Mouse (Mus musculus) cortical plate, adult 2 months (tissue): ENCODE data around the gene Ntn3. TPM values are rescaled to one million over a fixed set of nuclear protein-coding genes. Genes with fewer than 3 reads are reported as not detected.

Source experiments
- H3K27ac ChIP-seq: fragments of 200-500 bp; 2 replicates; pipeline ENCODE4 v1.5.1; 2012; ENCODE audit warnings: low read length, control low read depth, inconsistent platforms; ENCODE audit not compliant: insufficient read depth
- H3K4me1 ChIP-seq: fragments of 200-500 bp; 2 replicates; pipeline ENCODE4 v1.6.1; 2011; ENCODE audit warnings: low read length; ENCODE audit not compliant: control insufficient read depth, insufficient read depth
- H3K4me3 ChIP-seq: fragments of 200-500 bp; 2 replicates; pipeline ENCODE4 v1.5.1; 2011; ENCODE audit warnings: mild to moderate bottlenecking, low read length, control low read depth; ENCODE audit not compliant: insufficient read depth
- CTCF ChIP-seq: fragments of 200-500 bp; IDR thresholded peaks from 2 replicates; pipeline ENCODE4 v1.5.1; 2011; ENCODE audit warnings: mild to moderate bottlenecking, control low read depth, low read length; ENCODE audit not compliant: insufficient read depth; ENCODE audit errors: extremely low read depth
- POLR2A ChIP-seq: fragments of 200-500 bp; IDR thresholded peaks from 2 replicates; pipeline ENCODE4 v1.6.1; 2011; ENCODE audit warnings: mild to moderate bottlenecking, low read length, control low read depth; ENCODE audit not compliant: insufficient read depth; ENCODE audit errors: extremely low read depth
- polyA plus RNA-seq: library from polyadenylated mRNA; depleted of rRNA; stranded (reverse); fragments of >200 nt; gene quantifications from 2 replicates; pipeline ENCODE4 v1.2.3, GENCODE M21; 2012

Gene Ntn3
- polyA plus RNA-seq, 1 experiment, result 5.5 TPM

DNA sequence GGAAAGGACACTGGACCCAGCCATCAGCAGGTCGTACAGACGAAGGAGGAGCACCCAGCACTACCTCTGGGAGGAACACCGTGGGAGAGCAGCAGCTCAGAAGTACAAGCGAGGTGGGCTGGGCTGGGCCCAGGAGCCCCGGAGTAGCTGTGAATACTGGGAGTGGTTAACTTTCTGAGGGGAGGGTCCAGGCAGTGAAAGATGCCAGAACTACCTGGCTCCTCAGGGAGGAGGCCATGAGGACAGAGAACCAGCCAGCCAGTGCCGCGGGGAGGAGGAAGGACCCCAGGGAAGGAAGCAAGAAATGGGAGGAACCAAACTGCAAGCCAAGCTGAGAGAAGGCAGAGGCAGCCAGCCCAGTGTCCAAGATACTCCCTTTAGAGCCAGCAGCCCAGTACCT lies 18.6 kb upstream of the Ntn3 start:
- no peak for TF ChIP-seq POLR2A
- no peak for TF ChIP-seq CTCF
- Histone ChIP-seq H3K4me1 (no peaks in the 10 kb centered on the region), H3K4me3 (no peak overlapping the region), H3K27ac (no peak overlapping the region)

DNA sequence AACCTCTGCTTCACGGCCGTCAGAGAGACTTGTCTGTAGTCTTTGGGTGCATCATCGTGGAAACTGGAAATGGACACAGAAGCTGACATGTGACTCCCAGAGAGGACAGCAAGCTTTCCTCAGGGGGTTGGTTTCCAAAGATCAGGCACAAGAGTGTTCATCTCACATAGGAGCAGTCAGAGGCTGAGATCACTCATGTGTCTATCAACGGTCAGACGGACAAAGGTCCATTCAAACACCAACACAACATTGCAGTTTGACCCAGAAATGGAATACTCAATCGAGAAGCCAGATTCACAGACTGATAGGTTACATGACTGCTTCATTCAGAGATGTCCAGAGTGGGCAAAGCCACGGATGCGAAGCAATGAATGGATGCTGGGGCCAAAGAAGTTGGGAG lies 17.4 kb upstream of the Ntn3 start:
- TF ChIP-seq POLR2A, result no peak
- TF ChIP-seq CTCF, result no peak
- no peak overlapping the region for H3K4me3 ChIP-seq
- no peak overlapping the region for H3K27ac ChIP-seq
- H3K4me1 ChIP-seq, result no peaks in the 10 kb centered on the region

- Histone ChIP-seq H3K4me1 (0 out of 2 replicates have a peak, but pooled peaks cover 1% of the 10 kb centered on the region), H3K4me3 (no peak overlapping the region), H3K27ac (no peak overlapping the region)
- no peak for TF ChIP-seq POLR2A
- TF ChIP-seq CTCF, result no peak
Observed at GRCm38 (mm10) chr17:24225851-24226250, 16.5 kb upstream of the Ntn3 start.

- no peak overlapping the region for H3K4me3 ChIP-seq
- H3K4me1 ChIP-seq, result peaks cover 1% of the 10 kb centered on the region; the same call in 1 of the 2 replicates
- TF ChIP-seq POLR2A, result no peak
- no peak for TF ChIP-seq CTCF
- H3K27ac ChIP-seq, result no peak overlapping the region
Observed at GRCm38 (mm10) chr17:24224741-24225140, 15.4 kb upstream of the Ntn3 start.

DNA sequence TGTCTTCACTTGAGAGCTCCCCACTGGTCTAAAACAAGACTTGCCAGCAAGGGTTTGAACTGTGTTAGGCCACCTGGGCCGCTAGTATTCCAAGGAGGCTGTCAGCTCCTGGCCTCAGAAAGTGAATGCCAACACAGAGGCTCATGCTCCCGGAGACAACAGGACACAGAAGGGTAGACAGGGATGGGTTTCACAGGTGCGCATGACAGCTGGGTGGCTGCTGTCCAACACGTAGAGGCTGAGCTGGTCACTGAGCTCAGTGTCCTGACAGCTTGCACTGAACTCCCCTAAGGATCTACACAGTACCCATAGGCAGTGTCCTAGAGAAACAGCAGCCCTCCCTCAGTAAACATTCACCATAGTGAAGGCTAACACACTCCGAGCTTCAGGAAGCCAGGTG lies 14.2 kb upstream of the Ntn3 start:
- no peak overlapping the region for H3K27ac ChIP-seq
- peaks cover 4% of the 10 kb centered on the region; the same call in 1 of the 2 replicates for H3K4me1 ChIP-seq
- TF ChIP-seq CTCF, result no peak
- TF ChIP-seq POLR2A, result no peak

GRCm38 (mm10) chr17:24222653-24223052 lies 13.3 kb upstream of the Ntn3 start:
- no peak overlapping the region for H3K4me3 ChIP-seq
- H3K27ac ChIP-seq, result no peak overlapping the region
- no peak for TF ChIP-seq CTCF
- no peak for TF ChIP-seq POLR2A
- H3K4me1 ChIP-seq, result peaks cover 4% of the 10 kb centered on the region; the same call in 1 of the 2 replicates

More for the DNA sequence above, 14.2 kb upstream of the Ntn3 start:
- no peak overlapping the region for H3K4me3 ChIP-seq

- no peak for TF ChIP-seq CTCF
- peak; percentile 83 for TF ChIP-seq POLR2A
- H3K4me1 ChIP-seq, result peaks cover 4% of the 10 kb centered on the region; the same call in 1 of the 2 replicates
- peak within 1 kb of the TSS; percentile 57 for H3K4me3 ChIP-seq
- H3K27ac ChIP-seq, result peak within 1 kb of the TSS; percentile 6; the same call in 1 of the 2 replicates
Observed at GRCm38 (mm10) chr17:24220435-24221411, 11.4 kb upstream of the Ntn3 start, which contains the start of gene Tedc2. Gene Tedc2, minus strand, starts transcription at chr17:24220851.

DNA sequence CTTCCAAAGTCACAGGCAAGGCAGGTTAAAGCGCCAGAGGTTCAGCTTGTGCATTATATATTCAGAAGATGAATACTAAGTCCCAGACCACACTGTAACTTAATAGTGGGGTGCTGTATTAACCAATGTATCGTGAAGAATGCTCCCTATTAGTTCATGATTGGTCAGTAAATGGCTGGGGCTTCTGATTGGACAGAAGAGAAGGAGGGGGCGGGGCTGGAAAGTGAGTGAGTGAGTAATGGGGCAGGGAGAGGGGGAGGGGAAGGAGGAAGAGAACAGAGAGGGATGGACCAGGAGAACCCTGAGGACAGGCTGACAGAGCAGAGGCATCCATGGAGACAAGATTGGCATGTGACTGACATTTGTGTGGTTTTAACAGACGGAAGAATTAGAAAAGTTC lies 7.5 kb upstream of the Ntn3 start:
- Histone ChIP-seq H3K4me3 (no peak overlapping the region), H3K4me1 (peaks cover 4% of the 10 kb centered on the region; the same call in 1 of the 2 replicates), H3K27ac (no peak overlapping the region)
- TF ChIP-seq CTCF (no peak), POLR2A (no peak)

GRCm38 (mm10) chr17:24213186-24213585 lies 3.9 kb upstream of the Ntn3 start:
- TF ChIP-seq POLR2A, result no peak
- TF ChIP-seq CTCF, result no peak
- Histone ChIP-seq H3K4me1 (peaks cover 1% of the 10 kb centered on the region; the same call in 1 of the 2 replicates), H3K4me3 (no peak overlapping the region), H3K27ac (no peak overlapping the region)

GRCm38 (mm10) chr17:24212441-24213018 lies 3.2 kb upstream of the Ntn3 start:
- no peak for TF ChIP-seq POLR2A
- TF ChIP-seq CTCF, result peak; percentile 46
- Histone ChIP-seq H3K4me3 (peak overlapping the region; percentile 37; the same call in 1 of the 2 replicates), H3K4me1 (peaks cover 5% of the 10 kb centered on the region), H3K27ac (no peak overlapping the region)
